Mouse (Mus musculus) cerebellum, postnatal 4 days (tissue): ENCODE data around the gene Ago4.
"Not testable (repeated sequence)": the region's sequence is repeated elsewhere in the genome, so short reads cannot be mapped to it uniquely, and the experiment has no call there.

ENCODE experiments used
- DNase-seq, 2 experiments: peaks; one replicate each; pipeline ENCODE4 v3.0.0; 2022; ENCODE audit warnings: low spot score in 2 of 2, mixed read lengths in 1 of 2

The Ago4 gene

DNA sequence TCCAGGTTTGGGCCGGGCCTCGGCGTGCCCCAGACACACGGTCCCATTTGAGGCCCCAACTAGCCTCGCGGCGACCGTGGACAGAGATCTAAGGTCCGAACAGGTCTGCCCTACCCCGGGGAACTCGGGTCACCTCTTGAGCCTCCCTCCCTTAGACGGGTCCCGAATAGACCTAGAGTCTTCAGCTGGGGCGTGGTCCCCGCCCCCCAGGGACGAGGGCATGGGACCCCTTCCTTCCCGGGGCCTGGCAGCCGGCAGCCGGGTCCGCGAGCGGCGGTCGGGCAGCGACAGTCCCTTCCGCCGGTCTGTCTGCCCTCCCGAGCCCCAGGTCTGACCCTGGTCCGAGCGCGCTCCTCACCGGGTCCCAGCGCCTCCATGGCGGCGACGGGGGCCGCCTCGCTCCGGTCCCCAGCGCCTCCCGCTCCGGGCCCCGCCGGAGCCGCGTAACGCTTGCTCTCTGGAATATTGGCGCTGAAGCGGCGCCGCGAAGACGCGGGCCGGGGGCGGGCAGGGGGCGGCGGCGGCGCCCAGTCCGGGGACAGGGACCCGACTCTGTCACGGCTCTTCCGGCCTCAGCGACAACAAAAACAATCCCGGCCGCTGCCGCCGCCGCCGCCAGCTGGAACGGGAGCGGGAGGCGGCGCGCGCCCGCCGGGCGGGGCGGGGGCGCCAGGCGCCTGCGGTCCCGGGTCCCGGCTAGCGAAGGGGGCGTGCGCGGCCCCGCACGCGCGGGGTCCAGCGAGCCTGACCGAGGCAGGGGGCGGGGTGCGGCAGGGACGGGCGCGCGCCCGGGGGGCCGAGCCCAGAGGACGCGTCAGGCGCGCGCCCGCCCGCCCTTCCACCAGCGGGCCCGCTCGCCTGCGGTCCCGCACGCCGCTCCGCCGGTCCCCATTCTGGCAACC, at the start of gene Ago4:
Gene Ago4 (minus strand): TSS at position 646 of the 902 bp plus-strand sequence.
- DNase-seq: peak; percentile 37 to 69

DNA sequence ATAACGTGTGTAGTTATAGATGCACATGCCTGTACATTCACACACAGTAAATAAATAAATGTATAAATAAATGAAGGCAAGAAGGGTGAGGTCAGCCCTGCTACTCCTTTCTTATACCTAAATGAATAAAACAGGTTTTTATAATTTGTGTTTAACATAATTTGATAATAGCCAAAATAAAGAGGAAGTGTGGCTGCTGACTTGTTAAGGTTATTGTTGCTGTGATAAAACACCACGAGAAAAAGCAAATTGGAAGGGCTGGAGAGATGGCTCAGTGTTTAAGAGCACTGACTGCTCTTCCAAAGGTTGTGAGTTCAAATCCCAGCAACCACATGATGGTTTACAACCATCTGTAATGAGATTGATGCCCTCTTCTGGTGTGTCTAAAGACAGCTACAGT, 45.8 kb upstream of the Ago4 start:
- no peak for DNase-seq

DNA sequence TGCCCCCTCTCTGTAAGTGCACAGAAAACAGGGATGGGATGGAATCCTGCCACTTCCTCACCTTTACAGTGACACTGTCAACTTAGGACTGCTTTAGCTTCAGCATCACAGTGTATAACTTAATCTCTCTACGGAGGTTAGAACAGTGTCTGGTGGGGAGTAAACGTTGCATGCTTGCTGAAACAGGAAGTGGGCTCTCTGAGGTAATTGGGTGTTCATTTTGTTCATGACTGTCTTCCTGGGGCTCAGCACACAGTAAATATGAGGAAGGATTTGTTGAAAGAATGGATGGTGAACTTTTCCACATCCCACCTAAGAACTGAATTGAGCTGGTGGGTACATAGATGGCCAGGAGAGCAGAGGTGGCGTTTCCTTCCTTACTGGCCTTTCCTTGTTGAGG, 44.6 kb upstream of the Ago4 start:
- no peak for DNase-seq

DNA sequence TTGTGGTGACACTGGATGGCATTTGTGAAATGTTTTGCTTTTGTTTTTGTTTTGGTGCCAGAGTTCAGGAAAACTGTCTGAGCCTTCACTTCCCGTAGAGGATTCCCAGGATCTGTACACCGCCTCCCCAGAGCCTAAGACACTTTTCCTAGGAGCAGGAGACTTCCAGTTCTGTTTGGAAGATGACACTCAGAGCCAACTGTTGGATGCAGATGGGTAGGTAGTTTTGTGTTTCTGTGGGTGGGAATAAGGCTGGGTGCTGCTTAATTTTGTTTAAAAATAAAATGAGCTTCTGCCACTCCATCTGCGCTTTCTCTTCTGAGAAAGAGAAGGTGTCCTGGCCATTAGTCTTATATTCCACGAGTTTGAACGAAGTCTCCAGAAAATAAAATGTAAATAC, 43.0 kb upstream of the Ago4 start:
- no peak for DNase-seq

DNA sequence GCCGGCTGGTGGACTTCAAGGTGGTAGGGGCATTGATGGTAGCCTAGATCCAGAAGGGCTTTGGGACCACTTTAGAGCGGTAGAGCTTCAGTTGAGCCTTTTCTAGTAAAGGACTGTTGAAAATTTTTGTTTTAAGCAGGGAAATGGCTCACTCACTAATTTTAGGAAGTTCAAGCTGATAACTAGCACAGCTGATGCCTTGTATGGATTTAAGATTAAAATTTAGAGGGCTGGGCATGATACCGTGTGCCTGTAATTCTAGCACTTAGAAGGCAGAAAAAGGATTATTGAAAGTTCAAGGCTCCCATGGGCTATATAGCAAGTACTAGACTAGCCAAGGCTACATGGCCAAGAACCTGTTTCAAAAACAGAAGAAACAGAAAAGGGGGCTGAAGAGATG, 36.5 kb upstream of the Ago4 start:
- DNase-seq: no peak

DNA sequence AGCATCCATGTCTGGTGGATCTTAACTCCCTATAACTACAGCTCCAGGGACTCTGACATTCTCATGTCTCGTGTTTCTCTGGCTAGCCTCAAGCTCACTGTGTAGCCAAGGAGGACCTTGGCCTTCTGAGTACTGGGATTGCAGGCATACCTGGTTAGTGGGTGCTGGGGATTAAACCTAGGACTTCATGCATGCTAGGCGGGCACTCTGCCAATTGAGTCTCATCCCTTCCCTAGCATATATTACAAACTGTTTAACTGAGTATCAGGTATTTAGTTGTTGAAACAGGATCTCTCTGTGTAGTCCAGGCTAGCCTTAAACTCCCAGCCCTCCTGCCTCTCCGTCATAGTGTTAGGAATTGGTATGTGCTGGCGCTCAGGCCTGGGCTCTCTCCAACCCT, 34.0 kb upstream of the Ago4 start:
- no peak for DNase-seq

DNA sequence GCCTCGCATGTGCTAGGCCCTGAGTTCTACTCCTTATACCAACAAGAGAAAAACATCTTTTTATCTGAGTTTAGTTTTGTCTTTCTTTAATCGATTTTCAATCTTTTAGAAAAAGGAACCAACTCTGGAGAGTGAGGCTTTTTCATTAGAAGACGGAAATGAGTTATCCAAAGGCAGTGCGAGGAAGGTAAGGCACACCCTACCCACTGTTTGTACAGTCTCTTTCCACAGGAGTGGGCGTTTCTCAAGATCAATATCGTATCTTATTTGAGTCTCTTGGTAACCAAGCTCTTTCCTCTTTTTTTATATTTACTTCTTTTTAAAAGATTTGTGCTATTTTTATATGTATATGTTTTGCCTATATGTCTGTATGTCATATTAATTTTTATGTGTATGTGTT, 30.5 kb upstream of the Ago4 start:
- DNase-seq: no peak

DNA sequence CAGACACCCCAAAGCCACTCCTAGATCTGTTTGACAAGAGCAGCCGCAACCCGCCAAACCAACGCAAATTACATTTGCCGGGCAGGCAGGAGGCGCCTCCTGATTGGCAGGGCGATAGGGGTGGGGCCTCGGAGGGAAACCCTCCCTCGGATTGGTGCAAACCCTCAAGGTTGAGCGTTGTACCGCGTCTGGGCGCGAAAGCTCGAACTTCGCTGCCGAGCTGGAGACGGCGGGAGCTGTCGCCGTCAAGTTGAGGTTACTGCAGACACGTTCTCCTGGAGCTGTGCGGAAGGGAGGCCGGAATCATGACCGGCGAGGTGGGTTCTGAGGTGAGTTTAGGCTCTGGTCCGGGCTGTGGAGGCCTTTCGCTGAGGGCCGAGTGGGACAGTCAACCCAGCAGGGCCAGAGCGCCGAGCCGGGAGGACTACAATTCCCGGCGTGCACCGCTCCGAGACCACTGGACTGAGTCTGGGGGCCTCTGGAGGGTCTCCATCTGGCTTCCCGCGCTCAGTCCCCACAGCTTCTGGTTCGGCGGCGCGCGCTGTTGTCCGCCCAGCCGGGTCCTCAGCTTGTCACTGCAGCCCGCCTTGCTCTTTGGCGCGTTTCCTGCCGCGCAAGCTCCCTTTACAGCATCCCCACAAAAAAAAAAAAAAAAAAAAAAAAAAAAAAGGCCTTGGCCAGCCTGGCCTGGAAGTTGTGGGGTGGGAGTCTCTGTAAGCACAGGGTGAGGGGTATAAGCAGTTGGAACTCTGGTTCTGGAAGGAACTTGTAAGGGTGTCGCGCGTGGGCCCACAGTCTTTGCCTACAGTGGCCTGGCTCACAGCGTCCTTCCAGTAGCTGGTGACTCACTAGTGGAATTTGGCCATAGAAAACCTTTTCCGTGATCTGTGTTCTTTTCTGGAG, 23.8 kb upstream of the Ago4 start, which contains the start of gene Clspn:
Gene Clspn (plus strand): TSS at position 127 of the 903 bp plus-strand sequence.
- DNase-seq: peak; percentile 73 to 84

DNA sequence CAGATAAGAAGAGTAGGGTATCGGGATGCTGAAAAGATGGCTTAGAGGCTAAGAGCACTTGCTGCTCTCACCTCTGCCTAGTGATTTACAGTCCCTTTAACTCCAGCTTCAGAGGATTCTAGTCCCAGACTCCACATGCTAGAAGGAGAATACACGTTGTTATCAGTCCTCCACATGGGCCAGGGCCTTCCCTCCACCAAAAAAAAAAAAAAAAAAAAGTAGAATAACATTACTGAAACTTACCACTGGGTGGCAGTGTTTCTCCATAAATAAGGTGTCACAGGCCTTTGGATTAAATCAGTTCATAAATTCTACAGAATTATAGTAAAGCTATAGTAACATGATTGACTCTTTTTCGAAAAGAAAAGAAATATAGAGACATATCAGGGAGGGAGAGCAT, 21.2 kb upstream of the Ago4 start:
- DNase-seq: no peak

DNA sequence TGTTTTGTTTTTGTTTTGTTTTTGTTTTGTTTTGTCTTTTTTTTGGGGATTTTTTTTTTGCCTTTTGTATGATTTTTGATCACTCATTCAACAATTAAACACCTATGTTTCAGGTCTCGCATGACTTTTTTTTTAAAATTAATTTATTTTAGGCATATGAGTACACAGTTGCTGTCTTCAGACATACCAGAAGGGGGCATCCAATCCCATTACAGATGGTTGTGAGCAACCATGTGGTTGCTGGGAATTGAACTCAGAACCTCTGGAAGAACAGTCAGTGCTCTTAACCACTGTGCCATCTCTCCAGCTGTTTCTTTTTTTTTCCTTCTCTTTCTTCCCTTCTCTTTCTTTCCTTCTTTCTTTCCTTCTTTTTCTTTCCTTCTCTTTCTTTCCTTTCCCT, 20.4 kb upstream of the Ago4 start:
- DNase-seq: no peak

DNA sequence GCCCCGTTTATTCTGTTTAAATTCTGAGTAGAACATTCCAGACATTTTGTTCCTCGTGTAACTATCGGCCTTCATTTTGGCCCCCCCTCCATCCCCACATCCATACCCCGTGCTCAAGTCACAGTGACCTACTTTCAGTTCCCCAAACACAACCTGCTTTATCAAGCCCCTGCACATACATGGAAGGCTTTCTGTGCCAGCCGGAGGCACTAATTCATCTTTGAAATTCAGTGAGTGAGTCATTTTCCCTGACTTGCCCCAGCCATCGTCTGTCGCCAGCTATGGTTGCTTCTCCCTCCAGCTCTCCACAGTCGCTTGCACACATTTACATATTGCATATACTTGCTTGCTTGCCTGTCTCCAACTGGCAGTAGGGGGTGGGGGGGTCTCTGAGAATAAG, 19.8 kb upstream of the Ago4 start:
- no peak for DNase-seq

DNA sequence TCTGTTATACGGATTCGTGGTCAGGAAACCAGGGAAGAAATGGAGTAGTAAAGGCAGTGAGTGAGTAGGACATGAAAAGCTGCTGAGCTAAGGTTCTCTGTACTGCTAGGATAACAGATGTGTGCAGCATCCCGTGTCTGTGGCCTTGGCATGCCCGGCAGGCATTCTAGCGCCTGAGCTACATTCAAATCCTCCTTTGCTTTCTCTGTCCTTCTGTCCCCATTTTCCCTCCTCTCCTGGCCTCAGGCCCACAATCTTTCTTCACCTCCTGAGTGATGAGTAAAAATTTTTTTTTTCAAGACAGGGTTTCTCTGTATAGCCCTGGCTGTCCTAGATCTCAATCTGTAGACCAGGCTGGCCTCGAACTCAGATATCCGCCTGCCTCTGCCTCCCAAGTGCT, 18.9 kb upstream of the Ago4 start:
- no peak for DNase-seq

DNA sequence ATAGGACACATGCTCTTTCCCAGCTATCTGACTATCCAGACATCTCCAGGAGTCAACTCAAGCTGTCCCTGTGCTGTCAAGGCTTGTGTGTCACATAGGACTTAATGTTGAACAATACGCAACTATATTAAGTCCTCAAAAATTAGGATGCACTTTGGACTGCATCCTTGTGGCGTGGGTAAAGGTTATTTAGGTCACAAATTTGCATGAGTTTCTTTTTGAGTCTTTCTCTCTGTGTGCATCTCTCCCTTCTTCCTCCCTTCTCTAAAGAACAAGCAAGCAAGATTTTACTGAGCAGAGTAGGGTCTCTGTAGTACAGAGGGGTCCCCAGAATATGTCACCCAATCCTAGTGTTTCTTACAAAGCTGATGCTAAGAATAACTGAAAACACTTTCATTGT, 12.9 kb upstream of the Ago4 start:
- DNase-seq: no peak

DNA sequence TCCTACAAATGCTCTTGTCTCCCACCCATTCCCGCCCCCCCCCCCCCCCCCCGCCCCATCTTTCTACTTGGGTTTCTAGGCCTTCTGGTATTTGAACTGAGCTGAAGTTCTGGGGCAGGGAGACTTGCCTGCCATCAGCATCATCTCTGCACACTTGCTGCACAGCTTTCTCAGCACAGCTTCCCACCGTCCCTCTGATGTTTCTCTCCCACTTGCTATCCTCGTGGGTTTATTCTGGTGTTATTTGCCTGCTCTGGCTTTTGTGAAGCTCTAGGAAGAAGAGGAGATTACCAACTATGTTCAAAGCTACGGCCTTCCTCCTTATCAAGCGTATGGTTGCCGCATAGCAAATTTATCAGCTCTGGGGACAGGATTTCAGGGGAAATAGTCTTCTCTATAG, 12.4 kb upstream of the Ago4 start:
- DNase-seq: no peak

DNA sequence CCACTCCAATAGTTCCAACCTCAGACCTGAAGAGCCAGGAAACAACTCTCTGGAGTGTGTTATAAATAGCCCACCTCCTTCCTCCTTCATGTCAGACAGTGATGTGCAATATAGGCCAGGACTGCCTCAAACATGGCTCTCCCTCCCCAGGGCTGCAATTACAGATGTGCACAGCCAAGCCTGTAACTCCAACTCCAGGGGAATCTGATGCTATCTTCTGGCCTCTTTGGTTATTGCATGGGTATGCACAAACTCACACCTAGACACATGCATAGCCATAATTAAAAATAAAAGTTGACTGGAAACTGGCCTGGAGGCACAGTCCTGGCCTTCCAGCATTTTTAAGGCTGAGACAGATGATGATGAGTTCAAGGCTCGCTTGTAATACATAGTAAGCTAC, 11.7 kb upstream of the Ago4 start:
- no peak for DNase-seq

DNA sequence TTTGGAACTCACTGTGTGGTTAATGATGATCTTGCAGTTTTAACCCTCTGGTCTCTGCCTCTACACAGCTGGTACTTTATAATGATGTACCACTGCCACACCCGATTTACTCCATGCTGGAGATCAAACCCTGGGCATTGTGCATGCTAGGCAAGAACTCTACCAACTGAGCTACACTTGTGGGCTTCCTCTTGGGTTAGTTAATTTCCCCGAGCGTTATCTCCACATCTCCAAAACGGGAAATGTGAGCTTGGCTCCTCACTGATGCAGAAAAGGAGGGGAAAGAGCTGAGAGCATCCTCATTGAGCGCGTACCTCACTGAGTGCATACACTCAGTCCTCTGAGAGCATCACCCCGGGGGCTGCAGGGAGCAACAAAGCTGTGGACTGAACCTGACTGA, 9.6 kb upstream of the Ago4 start:
- no peak for DNase-seq

DNA sequence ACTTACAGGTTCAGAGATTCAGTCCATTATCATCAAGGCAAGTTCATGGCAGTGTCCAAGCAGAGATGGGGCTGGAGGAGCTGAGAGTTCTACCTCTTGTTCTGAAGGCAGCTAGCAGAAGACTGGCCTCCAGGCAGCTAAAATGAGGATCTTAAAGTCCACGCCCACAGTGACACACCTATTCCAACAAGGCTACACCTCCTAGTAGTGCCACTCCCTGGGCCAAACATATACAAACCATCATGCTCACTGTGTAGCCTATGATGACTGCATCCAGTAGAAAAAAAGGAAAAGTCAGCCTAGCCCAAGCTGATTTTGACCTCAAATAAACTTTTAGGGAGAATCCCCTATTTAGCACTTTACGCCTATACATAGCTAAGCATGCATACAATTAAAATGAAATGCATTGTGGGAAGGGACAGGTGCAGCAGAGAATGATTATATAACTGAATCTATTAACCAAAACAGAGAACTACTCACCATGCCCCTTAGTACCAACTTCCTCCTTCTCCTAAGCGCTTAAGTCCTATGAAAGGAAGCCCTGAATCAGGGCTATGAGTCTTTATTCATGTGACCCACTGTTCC, 7.3 kb upstream of the Ago4 start:
- no peak for DNase-seq

DNA sequence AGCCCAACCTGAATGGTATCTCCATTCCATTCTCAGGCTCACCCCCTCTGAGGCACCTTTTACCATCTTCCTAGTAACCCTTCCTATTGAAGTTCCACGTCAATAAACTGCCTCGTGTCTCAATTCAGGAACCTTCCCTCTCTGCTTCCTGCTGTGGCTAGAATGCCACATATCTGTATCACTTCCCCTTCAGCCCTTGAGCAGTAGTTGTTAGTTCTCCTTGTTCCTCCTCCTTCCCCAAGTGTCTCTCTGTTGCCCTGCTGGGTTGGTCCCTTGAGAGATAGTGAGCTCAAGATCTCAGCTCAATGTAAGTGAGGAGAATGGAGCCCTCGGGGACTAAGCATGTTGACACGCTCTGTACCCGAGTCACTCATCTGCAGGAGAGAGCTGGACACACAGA, 3.6 kb upstream of the Ago4 start:
- DNase-seq: no peak

DNA sequence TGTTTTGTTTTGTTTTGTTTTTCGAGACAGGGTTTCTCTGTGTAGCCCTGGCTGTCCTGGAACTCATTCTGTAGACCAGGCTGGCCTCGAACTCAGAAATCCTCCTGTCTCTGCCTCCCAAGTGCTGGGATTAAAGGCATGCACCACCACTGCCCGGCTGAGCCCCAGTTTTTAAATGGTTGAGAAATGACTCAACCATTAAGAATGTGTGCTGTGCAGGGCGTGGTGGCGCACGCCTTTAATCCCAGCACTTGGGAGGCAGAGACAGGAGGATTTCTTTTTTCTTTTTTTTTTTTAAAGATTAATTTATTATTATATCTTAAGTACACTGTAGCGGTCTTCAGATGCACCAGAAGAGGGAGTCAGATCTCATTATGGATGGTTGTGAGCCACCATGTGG, 2.4 kb upstream of the Ago4 start:
- DNase-seq: not testable (repeated sequence)

DNA sequence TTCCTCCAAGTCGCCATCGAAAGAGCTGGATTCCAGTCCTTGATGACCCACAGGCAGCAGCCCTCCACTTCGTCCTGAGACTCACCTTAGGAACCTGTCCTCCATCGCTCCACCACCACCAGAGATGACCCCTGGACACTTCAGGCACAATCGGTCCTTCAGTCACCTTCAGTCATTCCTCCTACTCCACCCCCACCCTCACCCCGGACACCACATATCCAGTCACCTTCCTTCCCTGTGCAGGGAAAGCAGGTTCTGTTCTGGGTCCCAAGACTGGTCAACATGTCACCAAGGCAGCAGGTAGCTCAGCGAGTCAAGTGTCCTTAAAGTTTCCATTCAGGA, 428 bp upstream of the Ago4 start:
- no peak for DNase-seq

DNA sequence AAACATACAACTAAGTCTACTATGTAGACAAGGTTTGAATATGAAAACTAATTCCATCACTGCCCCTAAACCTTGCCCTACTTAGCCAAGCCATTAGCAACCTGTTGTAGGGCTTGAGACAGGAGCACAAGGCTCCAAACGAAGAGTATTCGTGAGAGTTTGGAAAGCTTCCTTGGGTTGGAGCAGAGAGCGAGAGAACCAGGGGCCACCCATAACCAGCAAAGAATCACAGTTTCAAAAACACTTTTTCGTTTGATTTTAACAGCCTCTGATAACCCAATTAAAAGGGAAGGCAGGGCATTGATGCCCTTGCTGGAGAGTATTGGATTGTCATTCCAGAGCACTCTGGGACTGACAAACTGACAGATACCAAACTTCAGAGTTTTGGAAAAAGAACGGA, 980 bp downstream of the Ago4 start:
- no peak for DNase-seq

DNA sequence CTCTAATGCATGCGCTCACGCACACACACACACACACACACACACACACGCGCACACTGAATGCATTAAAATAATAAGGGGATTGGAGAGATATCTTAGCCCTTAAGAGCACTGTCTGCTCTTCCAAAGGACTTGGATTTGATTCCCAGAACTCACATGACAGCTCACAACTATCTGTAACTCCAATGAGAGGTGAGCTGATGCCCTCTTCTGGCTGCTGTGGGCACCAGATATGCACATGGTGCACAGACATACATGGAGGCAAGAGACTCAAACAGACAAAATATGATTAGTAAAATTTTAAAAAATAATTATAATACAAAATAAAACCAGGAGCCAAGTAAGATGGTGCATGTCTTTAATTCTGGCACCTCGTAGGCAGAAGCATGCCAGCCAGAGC, 6.4 kb downstream of the Ago4 start:
- no peak for DNase-seq

DNA sequence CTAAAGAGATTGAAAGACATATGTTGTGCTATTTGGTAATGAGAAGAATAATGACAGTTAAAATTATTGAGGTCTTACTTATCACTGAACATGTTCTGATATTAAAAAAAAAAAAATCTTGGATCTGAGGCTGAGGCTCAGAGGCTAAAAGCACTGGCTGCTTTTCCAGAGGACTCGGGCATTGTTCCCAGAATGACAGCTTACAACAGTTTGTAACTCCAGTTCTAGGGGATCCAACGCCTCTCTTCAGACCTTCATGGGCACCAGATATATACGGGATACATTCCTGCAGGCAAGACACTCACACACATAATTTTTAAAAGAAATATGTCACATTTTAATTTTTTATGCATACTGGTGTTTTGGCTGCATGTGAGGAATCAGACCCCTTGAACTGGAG, 7.1 kb downstream of the Ago4 start:
- DNase-seq: no peak
